Mouse (Mus musculus): ENCODE data around the gene Fbxo7.

GRCm38 (mm10) chr10:86093109-86094035, 71.6 kb downstream of the Fbxo7 start:
- TF ChIP-seq CTCF (IDR thresholded peaks at IDR 0.05; ENCODE audit: control insufficient read depth, insufficient read depth, insufficient replicate concordance, low read depth, low read length) = no peak
- no peak for TF ChIP-seq POLR2A (IDR thresholded peaks at IDR 0.05; ENCODE audit: control insufficient read depth, low read depth, low read length)

Measured in testis, adult 2 months (tissue).